Mouse (Mus musculus): ENCODE measurements around the gene Dao.

The Dao gene

DNA sequence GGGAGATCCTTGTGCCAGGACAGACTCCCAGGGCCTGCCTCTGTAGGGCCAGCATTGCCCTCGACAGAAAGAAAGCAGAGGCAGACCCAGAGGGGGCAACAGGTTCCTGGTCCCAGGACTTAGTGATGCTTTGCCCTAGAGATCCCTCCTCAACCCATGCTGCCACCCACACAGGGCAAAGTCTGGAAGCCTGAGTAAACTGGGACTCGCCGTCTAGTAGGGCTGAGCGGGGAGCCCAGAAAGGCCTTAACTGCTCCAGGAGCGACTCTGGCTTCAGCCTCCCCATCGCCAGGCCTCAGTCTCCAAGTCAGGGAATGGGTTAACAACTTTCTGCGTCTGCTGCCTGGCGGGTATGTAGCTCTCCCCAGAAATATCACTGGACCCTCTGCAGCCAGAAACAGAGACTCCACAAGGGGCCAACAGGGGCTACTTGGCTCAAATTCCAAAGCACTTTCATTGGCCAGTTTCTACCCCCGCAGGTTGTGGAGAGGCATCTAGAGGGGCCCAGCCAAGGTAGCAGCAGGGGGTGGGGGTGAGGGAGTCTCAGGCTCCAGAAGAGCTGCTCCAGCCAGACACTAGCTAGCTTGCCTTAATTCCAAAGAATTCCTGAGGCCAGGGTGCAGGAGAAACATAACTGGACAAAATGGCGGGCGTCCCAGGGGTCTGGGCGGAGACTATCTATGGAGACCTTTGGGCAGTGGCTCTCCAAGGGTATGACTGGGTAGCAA is 23.9 kb downstream of the Dao start:
- no peak for DNase-seq (ENCODE audit: extremely low spot score, low spot score)

DNA sequence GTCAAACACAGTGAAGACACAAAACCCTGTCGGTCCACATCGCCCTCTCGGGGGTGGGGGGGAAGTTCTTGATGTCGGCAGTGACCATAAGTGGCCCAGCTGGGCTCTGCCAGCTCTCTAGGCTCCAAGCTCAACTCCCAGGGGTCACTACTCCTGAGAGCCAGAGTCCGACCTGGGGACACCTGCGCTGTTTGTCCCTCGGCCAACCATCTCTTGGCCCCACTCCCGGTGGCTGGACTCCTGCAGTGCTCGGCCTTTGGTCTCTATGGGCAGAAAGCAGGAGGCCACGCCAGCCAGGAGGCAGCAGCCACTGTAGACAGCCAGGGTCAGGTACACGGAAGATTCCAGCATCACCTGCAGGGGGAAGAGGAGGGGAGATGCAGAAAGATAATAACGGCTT is 24.6 kb downstream of the Dao start:
- DNase-seq (ENCODE audit: extremely low spot score, low spot score): no peak

DNA sequence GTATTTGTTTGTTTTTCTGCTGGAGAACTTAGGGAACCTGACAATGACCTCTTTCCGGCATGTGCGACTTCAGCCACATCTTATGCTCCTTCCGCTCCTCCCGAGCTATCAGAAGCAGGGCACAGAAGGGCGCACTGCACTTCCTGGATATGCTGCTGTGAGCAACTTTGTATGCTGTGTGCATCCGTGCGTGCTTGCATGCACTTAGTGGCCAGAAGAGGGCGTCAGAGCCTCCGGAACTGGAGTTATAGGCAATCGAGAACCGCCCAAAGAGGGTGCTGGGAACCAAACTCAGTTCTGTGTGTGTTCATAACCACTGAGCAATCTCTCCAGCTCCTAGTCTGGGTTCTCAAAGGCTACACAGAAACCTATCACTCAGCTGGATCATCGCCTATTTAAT is 27.1 kb downstream of the Dao start:
- no peak for DNase-seq (ENCODE audit: extremely low spot score, low spot score)

DNA sequence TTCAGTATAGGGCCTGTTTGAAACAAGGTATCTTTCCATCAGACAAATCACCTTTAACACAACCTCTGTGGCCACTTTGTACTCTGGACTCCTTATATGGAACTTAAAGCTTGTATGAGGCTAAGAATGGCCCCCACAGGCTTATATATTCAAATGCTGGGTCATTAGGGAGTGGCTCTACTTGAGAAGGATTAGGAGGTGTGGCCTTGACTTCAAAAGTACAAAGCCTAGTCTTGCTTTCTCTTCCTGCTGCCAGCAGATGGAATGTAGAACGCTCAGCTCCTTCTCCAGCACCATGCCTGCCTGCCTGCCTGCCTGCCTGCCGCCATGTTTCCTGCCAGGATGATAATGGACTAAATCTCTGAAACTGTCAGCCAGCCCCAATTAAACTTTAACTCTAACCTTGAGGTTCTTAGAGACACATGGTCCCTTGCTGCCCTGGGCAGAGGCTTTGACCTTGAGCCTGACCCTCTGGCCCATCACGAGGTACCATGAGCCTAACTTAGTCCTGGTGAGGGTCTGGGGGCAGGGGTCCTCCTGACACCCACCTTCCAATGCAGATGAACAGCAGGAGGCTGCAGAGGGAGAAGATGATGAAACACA is 28.8 kb downstream of the Dao start:
- no peak for DNase-seq (ENCODE audit: extremely low spot score, low spot score)

DNA sequence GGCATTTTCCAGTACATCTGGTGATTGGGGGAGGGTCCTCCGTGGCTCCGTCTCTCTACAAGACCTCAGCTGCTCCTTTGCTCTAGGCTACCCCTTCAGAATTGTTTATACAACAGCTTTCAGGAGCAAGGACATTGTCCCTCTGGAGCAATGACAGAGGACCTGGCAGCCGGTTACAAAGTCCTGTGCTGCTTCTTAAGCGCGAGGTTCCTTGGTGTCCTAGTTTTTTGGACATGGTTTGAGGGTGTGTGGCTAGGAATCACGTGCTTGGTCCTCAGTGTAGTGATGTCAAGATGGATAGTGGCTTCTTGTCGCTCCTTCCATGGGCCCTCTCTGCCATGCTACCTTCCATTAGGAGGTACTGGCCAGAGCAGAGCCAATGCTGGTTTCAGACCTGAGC is 30.9 kb downstream of the Dao start:
- no peak for DNase-seq (ENCODE audit: extremely low spot score, low spot score)

DNA sequence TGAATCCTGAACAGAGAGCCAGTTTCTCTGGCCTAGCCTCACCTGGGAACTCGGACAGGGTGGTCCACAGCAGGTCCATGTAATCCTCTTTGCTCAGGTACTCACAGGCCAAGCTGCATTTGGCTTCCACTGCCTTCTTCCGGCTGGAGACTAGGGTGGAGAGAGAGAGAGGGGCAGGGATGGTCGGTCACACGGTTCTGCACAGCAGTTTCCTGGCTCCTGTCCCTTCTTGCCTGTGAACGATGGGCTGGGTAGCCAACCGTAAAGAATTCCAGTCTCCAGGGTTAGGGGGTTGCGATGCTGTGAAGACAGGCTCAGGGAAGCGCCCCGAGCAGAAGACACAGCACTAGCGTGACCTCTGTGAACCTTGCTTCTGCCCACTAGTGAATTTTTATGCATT is 31.6 kb downstream of the Dao start:
- no peak for DNase-seq (ENCODE audit: extremely low spot score, low spot score)

DNA sequence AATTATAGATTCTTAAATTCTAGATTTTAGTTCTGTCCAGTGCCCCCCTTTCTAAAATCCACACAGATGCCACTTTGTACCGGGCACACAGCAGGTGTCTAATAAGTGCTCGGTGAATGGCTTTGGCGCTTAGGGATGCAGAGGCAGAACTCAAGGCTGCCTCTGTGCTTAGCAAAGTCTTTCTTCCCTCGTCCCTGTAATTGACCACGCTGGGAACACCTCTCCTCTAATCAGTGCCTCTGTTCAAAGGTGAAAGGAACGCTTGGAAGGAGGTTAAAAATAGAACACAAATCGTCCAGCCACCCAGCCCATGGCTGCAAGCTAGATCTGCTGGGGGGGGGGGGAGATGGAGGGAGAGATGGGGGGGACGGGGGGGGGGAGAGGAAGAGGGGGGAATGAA is 37.0 kb downstream of the Dao start:
- no peak for DNase-seq (ENCODE audit: extremely low spot score, low spot score)

DNA sequence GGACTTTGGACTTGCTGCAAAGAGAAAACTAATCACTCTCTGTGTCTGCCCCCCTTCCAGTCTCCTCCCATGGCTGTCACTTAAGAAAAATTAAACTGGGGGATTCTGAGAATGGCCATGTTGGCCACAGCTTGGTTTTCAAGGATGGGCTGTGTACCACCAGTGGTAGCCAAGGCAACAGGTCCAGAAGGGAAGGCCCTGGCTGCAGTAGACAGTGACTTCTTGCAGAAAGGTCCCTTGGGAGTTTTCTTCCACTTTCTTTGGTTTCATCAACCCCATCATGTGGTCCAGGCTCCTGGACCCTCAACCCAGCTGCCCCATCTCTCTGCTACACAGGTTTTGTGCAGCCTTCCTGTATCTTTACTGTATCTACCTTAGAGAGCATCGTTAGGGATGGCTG is 37.4 kb downstream of the Dao start:
- DNase-seq (ENCODE audit: extremely low spot score, low spot score): no peak

DNA sequence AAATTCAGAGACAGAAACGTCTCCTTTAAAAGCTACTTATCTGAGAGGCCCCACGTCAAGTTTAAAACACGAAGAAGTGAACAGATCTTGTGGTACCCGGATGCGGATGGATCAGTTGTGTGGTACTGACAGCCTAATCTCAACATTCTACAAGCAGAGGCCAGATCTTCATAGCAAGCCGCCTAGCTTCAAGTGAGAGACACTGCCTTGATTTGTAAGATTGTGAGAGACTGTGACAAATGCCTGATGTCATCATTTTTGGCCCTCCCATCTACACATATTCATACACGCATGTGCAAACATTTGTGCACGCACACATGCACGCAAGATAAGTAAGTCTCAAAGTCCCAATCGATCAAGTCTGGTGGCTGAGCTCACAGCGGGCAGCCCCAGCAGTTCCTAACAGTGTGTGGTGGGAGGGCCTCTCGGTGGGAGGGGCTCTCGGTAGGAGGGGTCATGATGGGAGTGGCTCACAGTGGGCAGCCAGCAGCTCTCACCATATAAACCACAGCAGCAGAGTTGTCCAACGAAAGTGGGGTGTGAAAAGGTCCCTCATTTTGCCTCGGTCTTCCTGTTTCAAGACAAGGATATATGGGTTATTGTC is 37.9 kb downstream of the Dao start:
- DNase-seq (ENCODE audit: extremely low spot score, low spot score): peak; percentile 24

DNA sequence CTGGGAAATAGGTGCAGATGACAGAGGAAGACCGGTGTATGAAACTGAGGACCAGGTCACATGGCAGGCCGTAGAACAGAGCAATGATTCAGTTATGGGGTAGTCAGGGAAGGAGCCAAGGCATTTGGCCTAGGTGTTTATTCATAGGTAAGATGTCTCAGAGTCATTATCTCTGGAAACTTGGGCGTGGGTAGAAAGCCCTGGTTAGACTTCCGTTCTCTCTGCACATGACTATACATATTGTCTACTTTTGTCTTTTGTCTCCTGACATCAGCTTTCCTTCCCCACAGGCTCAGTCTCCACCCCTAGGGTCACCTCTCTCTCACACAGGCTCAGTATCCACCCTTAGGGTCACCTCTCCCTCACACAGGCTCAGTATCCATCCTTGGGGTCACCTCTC is 40.3 kb downstream of the Dao start:
- DNase-seq (ENCODE audit: extremely low spot score, low spot score): no peak

DNA sequence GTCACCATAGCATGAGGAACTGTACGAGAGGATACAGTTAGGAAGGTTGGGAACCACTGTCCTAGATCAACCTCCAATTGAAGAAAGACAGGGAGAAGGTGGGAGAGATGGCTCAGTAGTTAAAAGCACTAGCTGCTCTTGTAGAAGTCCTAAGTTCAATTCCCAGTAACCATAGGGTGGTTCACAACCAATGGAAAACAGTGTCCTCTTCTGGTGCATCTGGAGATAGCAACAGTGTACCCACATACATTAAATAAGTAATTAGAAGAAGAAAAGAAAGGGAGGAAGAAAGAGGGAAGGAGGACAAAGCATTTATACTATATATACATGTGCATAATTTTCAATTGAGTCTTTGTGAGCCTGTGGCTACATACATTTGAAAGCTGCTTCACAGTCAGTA is 41.6 kb downstream of the Dao start:
- no peak for DNase-seq (ENCODE audit: extremely low spot score, low spot score)

DNA sequence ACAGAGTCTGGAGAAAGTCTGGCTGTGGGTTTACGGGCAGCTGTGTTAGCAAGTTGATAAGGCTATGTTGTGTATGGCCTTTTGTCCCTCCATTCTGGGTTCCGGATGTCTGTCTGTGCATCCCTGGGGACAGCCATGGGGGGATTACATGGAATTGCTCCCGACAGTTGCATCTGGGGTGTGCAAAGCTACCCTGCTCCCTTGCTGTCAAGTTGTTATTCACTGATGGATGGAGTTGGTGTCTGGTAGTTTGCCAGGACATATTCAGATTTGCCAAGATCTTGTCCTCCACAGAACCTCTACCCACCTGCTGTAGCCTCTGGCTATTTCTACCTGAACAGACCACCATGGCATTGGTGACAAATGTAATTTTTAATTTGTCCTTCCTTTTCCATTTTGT is 42.6 kb downstream of the Dao start:
- no peak for DNase-seq (ENCODE audit: extremely low spot score, low spot score)

DNA sequence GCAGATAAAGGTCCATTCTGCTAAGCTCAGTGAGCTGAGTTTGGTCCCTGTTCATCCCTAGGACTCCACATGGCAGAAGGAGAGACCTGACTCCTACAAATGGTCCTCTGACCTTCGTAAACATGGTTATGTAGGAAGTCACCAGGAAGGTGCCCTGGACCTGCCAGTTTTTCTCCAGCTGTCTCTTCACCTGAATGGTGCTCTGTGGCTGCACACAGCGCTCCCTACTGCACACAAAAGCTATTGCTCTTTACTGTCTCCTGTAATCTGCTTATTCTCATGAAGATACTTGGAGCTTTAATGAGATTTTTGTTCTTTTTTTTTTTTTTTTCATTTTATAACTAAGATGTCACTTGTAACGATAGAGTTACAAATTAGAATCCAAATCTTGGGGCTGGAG is 43.1 kb downstream of the Dao start:
- no peak for DNase-seq (ENCODE audit: extremely low spot score, low spot score)

DNA sequence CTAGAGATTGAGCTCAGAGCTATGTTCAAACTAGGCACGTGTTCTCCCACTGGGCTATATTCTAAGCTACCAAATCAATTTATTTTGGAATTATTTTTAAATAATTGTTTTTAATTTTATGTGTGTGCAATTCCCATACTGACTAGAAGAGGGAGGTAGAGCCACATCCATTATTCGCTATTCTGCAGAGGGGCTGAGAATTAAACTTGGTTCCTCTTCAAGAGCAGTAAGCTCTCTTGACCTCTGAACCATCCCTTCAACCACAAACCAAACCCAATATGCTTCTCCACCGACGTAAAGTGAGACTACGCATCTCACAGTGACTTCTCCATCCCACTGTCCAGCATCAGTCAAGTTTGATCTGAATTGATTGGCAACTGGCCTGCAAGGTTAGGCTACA is 43.7 kb downstream of the Dao start:
- no peak for DNase-seq (ENCODE audit: extremely low spot score, low spot score)

DNA sequence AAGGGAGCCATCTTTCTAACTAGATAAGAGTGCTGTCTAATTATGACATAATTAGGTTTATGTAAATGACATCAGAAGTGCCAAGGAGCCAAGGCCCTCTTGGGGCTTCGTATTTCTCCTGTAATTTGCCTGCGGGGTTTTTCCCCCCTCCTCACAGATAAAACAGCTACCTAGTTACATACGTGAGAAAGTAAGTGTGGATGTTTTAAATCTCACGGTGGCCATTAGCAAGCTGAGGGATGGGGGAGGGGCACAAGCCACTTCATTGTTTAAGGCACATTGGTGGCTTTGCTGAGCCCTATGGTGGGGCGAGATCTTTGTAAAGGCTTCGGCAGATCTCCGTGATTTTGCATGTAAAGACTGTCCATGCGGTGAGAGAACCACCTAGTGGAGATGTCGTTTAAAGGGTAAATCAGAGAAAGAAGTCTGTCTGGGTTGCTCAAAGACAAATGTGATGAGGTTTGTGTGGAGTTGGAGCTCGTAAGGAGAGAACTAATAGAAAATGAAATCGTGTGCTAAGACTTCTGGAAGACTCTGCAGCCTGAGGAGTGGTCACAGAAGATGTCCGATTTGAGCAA is 45.3 kb downstream of the Dao start:
- DNase-seq (ENCODE audit: extremely low spot score, low spot score): no peak

DNA sequence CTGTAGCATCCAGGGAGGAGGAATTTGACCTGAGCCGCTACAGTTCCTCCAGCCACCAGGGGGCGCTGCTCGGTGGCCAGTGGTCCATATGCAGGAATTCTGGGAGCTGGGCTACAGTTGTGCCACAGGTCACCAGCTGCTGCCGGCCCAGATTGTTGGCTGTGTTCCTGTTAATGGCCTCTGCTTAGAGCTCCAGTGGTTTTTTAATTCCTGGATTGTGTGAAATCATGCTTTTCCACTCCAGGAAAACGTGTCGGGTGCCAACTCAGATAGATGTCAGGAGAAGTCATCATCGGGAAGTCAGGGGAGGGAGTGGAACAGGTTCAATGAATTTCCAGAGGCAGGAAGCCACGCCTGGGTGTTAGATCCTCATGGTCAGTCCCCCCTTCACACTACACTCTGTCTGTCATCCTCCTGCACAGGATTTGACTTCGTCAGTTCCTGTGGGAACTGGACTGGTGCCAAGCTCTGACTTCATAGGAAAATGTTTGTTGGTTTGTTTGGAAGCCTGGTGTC is 48.8 kb downstream of the Dao start:
- DNase-seq (ENCODE audit: extremely low spot score, low spot score): peak; percentile 82

DNA sequence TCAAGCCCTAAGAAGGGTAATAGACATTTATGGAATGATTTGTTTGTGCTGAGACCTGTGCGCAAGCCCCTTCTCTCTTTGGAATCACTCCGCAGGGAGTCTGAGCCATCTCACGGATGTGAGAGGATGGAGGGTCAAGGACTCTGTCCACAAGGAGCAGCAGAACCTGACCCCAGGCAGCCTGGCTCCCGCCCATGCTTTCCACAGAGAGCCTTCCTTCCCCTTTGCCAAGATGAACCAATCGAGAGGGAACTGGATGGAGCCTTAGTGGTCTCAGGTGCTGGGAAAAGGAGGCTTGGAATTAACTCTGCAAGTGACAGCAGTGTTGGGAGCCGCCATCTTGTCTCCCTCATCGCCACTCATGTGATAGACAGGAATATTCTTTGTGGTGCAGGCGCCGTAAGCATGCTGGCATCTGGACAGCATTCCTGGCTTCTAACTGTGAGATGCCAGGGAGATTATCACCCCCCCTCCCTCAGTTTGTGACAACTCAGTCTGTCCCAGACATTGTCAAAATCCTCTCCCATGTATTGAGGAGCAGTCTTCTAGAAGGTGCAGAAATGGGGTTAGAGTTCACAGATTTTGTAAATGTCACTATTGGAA is 53.7 kb downstream of the Dao start:
- DNase-seq (ENCODE audit: extremely low spot score, low spot score): no peak

DNA sequence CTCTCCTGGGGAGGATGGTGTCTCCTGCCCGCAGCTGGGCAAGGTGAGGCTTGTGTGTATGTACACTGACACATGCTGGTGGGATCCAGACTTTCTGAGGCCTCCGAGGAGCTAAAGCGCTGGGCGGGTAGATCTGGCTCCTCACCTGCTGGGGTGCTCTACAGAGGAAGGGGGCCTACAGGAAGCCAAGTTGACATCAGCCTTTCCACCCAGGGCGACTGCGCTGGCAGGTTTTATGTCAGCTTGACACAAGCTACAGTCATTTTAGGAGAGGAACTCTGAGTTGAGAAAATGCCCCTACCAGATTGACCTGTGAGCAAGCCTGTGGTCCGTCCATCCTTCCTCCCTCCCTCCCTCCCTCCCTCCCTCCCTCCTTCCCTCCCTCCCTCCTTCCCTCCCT is 58.2 kb downstream of the Dao start:
- DNase-seq (ENCODE audit: extremely low spot score, low spot score): no peak

DNA sequence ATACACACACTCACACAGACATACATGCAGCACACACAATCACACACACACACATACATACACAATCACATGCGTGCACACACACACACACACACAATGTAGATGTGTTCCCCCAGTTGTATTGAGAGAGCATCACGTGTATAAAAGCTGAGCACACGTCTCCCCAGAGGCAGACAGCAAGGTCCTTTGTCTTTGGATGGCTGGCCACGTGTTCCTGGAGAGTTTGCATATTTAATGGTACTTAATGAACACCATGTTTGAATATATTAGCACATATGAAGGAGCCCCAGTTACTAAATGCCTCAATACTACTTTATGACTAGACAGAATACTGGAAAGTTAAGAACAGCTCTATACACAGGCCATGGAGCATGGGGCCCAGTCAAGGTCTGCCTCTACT is 60.5 kb downstream of the Dao start:
- no peak for DNase-seq (ENCODE audit: extremely low spot score, low spot score)

DNA sequence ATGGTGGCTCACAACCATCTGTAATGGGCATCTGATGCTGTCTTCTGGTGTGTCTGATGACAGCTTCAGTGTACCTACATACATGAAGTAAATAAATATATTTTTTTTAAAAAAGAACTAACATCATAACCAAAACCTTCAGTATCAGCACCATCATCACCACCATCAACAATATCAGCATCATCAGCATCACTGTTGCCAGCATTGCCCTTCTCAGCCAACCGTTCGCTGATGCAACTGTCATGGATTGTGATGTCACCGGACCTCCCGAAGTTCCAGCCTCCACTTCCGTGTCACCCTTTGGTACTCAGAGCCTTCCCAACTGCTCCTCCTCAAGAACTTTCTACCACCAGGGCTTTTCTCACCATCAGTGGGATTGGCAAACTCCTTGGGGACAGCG is 61.7 kb downstream of the Dao start, which contains the start of gene Usp30:
Gene Usp30, plus strand, starts transcription at position 301 of the 400 bp plus-strand sequence.
- no peak for DNase-seq (ENCODE audit: extremely low spot score, low spot score)

DNA sequence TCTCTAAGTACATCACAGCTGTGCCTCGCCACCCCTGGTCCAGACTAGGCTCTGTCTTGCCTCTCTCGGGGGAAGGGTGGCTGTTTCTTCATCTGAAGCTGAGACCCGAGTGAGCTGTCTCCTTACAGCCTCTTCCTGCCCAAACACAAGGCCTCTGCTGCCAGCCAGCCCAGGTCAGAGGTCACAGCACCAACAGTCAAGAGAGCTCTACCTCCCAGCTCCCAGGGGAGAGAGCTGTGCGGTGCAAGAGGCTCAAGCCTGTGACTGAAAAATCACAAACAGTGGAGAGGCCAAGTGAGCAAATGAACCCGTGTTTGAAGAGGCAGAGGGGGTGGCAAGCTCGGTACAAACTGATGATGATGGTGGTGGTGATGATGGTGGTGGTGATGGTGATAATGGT is 63.1 kb downstream of the Dao start:
- no peak for DNase-seq (ENCODE audit: extremely low spot score, low spot score)

DNA sequence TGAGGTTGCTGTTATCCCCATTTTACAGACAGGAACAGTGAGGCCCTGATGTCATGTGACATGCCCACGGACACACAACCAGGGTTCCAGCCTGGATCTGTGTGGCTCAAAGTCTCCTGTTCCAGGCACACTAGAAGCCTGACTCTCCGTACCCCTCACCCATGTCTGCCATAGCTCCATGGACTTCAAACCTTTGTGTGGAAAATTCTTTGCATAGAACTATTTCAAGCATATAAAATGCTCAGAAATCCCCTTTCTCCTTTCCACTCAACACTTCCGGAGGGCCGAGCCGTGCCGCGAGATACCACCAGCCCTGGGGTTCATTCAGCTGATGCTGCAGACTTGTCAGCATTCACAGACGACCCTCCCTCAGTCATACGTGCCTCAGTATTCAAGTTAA is 64.0 kb downstream of the Dao start:
- no peak for DNase-seq (ENCODE audit: extremely low spot score, low spot score)
